In the genomic region with DNA sequence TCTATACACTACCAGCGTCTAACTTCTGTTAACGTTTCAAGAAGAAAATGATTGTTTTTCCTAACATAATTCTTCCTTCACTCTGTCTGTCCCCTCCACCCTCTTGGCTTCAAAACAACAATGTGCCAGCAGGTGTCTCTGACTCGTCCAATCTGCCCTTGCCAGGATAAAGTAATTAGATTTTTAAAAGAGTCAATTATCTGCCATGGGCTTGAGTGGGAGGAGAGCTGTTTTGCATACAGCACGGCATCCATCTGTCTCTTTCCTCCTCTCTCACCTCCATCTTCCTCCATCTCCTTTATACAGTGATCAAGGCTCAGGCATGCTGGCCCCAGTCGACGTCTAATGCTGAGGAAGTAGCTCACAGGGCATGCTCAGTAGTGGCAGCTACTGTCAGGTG, we compare ENCODE assay signal across 11 mouse cellular contexts.
DNase-seq lines count a peak whose midpoint lies in the region; ATAC-seq and TF ChIP-seq lines count a peak whose summit lies in the region.
"Had no signal": no experiment of that assay in that cellular context is flagged by ENCODE, and none has a peak within 500 bp of the region (broad histone marks: within the 10 kb centered on the region; RNA-seq: fewer than 3 reads in every experiment).

No protein-coding gene starts in this region.

- TF ChIP-seq POLR2A in lung, adult 2 months (IDR thresholded peaks at IDR 0.05; ENCODE audit: borderline replicate concordance, extremely low read depth, low read depth, low read length), result no peak

- no peak for TF ChIP-seq CTCF in lung, adult 2 months (IDR thresholded peaks at IDR 0.05; ENCODE audit: insufficient read depth, low read length)

- H3K4me3 ChIP-seq in heart, embryonic 12.5 days, result no peak overlapping the region
- H3K4me3 ChIP-seq in neural tube, embryonic 14.5 days (ENCODE audit: low read depth, low read length), result no peak overlapping the region
- H3K4me3 ChIP-seq in neural tube, embryonic 15.5 days (replicated peaks), result no peak overlapping the region
- H3K4me3 ChIP-seq in lung, adult 2 months (replicated peaks; ENCODE audit: extremely low read depth, low read depth, low read length), result no peak overlapping the region
- H3K4me3 ChIP-seq: embryonic facial prominence, embryonic 13.5 days had no signal

- no peak overlapping the region for H3K4me2 ChIP-seq in heart, embryonic 12.5 days
- H3K4me2 ChIP-seq in neural tube, embryonic 14.5 days (ENCODE audit: low read depth, low read length), result no peak overlapping the region
- no peak overlapping the region for H3K4me2 ChIP-seq in neural tube, embryonic 15.5 days
- H3K4me2 ChIP-seq: embryonic facial prominence, embryonic 13.5 days had no signal

- WGBS in heart, embryonic 12.5 days, result 53% methylated on average over 6 of the region's 6 CpGs
- WGBS in neural tube, embryonic 14.5 days, result 36% methylated on average over 6 of the region's 6 CpGs
- 30% methylated on average over 6 of the region's 6 CpGs for WGBS in neural tube, embryonic 15.5 days
- WGBS in lung, adult 2 months, result 47% methylated on average over 6 of the region's 6 CpGs

- H3K9ac ChIP-seq in heart, embryonic 12.5 days, result no peak overlapping the region
- no peak overlapping the region for H3K9ac ChIP-seq in neural tube, embryonic 14.5 days (replicated peaks; ENCODE audit: low read depth, low read length)
- H3K9ac ChIP-seq in neural tube, embryonic 15.5 days (replicated peaks), result no peak overlapping the region
- H3K9ac ChIP-seq: embryonic facial prominence, embryonic 13.5 days had no signal

- peaks cover 68% of the 10 kb centered on the region for H3K4me1 ChIP-seq in heart, embryonic 12.5 days (replicated peaks)
- no peaks in the 10 kb centered on the region for H3K4me1 ChIP-seq in neural tube, embryonic 14.5 days (ENCODE audit: control insufficient read depth, insufficient read depth, low read length)
- peaks cover 11% of the 10 kb centered on the region; the same call in 1 of the 2 replicates for H3K4me1 ChIP-seq in neural tube, embryonic 15.5 days
- H3K4me1 ChIP-seq in lung, adult 2 months (ENCODE audit: control insufficient read depth, insufficient read depth, low read length), result peaks cover 11% of the 10 kb centered on the region

- H3K27ac ChIP-seq in heart, embryonic 12.5 days (ENCODE audit: poor library complexity, severe bottlenecking), result peak overlapping the region; percentile 60; the same call in 1 of the 2 replicates
- no peak overlapping the region for H3K27ac ChIP-seq in neural tube, embryonic 14.5 days (ENCODE audit: low read depth, low read length)
- no peak overlapping the region for H3K27ac ChIP-seq in neural tube, embryonic 15.5 days (replicated peaks)
- H3K27ac ChIP-seq: embryonic facial prominence, embryonic 13.5 days had no signal

- no peaks in the 10 kb centered on the region for H3K9me3 ChIP-seq in heart, embryonic 12.5 days (replicated peaks)
- no peaks in the 10 kb centered on the region for H3K9me3 ChIP-seq in neural tube, embryonic 14.5 days (ENCODE audit: control insufficient read depth, low read length)
- H3K9me3 ChIP-seq in neural tube, embryonic 15.5 days (replicated peaks), result no peaks in the 10 kb centered on the region
- H3K9me3 ChIP-seq: embryonic facial prominence, embryonic 13.5 days had no signal

- DNase-seq in heart, postnatal 36 days, result no peak
- peak; percentile 39 for DNase-seq in lung, adult 2 months
- no peak for DNase-seq in gastrocnemius, postnatal 25 days
- no peak for DNase-seq in left cerebral cortex, adult 18-20 months (ENCODE audit: low spot score in 2 of 2)
- DNase-seq: B cell, adult 2 months; kidney, adult 2 months had no signal

- H3K36me3 ChIP-seq in heart, embryonic 12.5 days, result no peaks in the 10 kb centered on the region
- H3K36me3 ChIP-seq in neural tube, embryonic 14.5 days (ENCODE audit: control insufficient read depth, insufficient read depth, low read length), result no peaks in the 10 kb centered on the region
- H3K36me3 ChIP-seq in neural tube, embryonic 15.5 days, result no peaks in the 10 kb centered on the region
- H3K36me3 ChIP-seq: embryonic facial prominence, embryonic 13.5 days had no signal

- H3K27me3 ChIP-seq in heart, embryonic 12.5 days (replicated peaks), result peaks cover 30% of the 10 kb centered on the region
- no peaks in the 10 kb centered on the region for H3K27me3 ChIP-seq in neural tube, embryonic 14.5 days (ENCODE audit: control insufficient read depth, insufficient read depth, low read length)
- H3K27me3 ChIP-seq in neural tube, embryonic 15.5 days (replicated peaks), result 0 out of 2 replicates have a peak, but pooled peaks cover 5% of the 10 kb centered on the region

- intact Hi-C loops in heart, postnatal 36 days (cut with DNase I), result no loop called here

- ATAC-seq in heart, embryonic 12.5 days (ENCODE audit: insufficient number of reproducible peaks, low FRiP score), result no peak
- 0 out of 2 replicates have a peak, but pooled peaks have one; percentile 28 for ATAC-seq in neural tube, embryonic 14.5 days (ENCODE audit: low read depth)
- no peak for ATAC-seq in neural tube, embryonic 15.5 days (ENCODE audit: low FRiP score)
- ATAC-seq in megakaryocyte, adult 5-6 weeks (ENCODE audit: poor library complexity, severe bottlenecking), result no peak
